ENCODE assay signal across 16 mouse cellular contexts in the genomic region with DNA sequence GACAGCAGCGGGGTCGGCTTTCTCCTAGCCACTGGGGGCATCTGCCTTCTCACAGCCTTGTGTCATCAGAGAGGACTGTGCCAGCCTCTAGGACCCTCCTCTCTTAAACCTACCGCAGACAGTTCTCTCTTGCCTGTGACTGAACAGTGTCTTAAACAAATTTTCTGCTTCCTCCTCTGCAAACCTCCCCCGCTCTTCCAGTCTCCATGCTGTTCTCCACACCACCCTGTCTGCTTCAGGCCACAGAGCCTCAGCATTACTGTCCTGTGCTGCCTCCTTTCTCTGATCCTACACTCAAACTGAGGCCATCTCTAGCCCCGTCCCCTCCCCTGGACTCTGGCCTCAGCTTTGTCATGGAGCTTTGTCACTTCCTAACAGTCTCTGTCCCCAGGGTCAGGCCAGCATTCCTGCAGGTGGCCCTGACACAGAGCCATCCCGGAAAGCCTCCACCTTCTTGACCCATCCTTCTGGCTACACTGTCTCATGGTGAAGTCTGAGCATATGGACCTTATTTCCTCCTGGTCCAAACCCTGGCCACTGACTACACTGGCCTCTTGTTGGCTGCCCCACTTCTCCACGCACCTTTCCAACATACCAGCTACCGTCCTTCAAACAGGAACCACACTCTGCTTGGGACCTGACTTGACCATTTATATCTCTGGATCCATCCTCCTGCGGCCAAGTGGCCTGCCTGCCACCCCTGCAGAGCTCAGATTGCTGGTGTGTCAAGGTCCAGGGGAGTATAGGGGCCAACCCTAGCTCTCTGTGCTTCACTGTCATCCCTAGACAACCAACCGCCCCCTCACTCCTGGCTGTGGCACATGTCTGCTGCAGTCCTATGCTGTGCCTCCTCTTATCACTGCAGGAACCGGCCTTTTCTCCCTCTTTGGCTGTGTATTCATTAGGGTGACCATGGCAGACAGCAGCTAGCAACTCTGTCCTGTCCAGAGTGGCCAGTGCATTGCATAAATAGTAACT. TPM values are rescaled to one million over a fixed set of nuclear protein-coding genes. Genes with fewer than 3 reads are reported as not detected.
DNase-seq lines count a peak whose midpoint lies in the region; ATAC-seq and TF ChIP-seq lines count a peak whose summit lies in the region.
"Had no signal": no experiment of that assay in that cellular context is flagged by ENCODE, and none has a peak within 500 bp of the region (broad histone marks: within the 10 kb centered on the region; RNA-seq: fewer than 3 reads in every experiment).

No protein-coding gene starts in this region.

- no peak overlapping the region for H3K4me2 ChIP-seq in kidney, embryonic 15.5 days
- no peak overlapping the region for H3K4me2 ChIP-seq in hindbrain, embryonic 13.5 days
- H3K4me2 ChIP-seq: lung, embryonic 15.5 days; midbrain, embryonic 12.5 days; neural tube, embryonic 12.5 days had no signal

- H3K36me3 ChIP-seq in kidney, embryonic 15.5 days: peaks cover 4% of the 10 kb centered on the region; the same call in 1 of the 2 replicates
- peaks cover 28% of the 10 kb centered on the region for H3K36me3 ChIP-seq in hindbrain, embryonic 13.5 days
- H3K36me3 ChIP-seq: lung, embryonic 15.5 days had no signal

- no peaks in the 10 kb centered on the region for H3K4me1 ChIP-seq in kidney, embryonic 15.5 days
- peaks cover 23% of the 10 kb centered on the region for H3K4me1 ChIP-seq in cortical plate, adult 2 months (ENCODE audit: control insufficient read depth, insufficient read depth, low read length)
- peaks cover 26% of the 10 kb centered on the region for H3K4me1 ChIP-seq in hindbrain, embryonic 13.5 days (replicated peaks)
- H3K4me1 ChIP-seq: lung, embryonic 15.5 days; neural tube, embryonic 12.5 days had no signal

- no peak overlapping the region for H3K9ac ChIP-seq in kidney, embryonic 15.5 days
- H3K9ac ChIP-seq in hindbrain, embryonic 13.5 days: peak overlapping the region; percentile 16; the same call in 1 of the 2 replicates
- H3K9ac ChIP-seq: lung, embryonic 15.5 days; midbrain, embryonic 12.5 days; neural tube, embryonic 12.5 days had no signal

- no peaks in the 10 kb centered on the region for H3K27me3 ChIP-seq in kidney, embryonic 15.5 days
- no peaks in the 10 kb centered on the region for H3K27me3 ChIP-seq in hindbrain, embryonic 13.5 days
- H3K27me3 ChIP-seq: lung, embryonic 15.5 days; midbrain, embryonic 12.5 days; neural tube, embryonic 12.5 days had no signal

- peak overlapping the region; percentile 88 for H3K27ac ChIP-seq in gastrocnemius, adult 2 months
- H3K27ac ChIP-seq in kidney, embryonic 15.5 days: no peak overlapping the region
- H3K27ac ChIP-seq in cortical plate, adult 2 months (ENCODE audit: insufficient read depth, low read length): peak overlapping the region; percentile 37
- no peak overlapping the region for H3K27ac ChIP-seq in hindbrain, embryonic 13.5 days
- H3K27ac ChIP-seq: lung, embryonic 15.5 days; midbrain, embryonic 12.5 days; neural tube, embryonic 12.5 days had no signal

- no peaks in the 10 kb centered on the region for H3K9me3 ChIP-seq in kidney, embryonic 15.5 days (replicated peaks)
- H3K9me3 ChIP-seq in hindbrain, embryonic 13.5 days: no peaks in the 10 kb centered on the region
- H3K9me3 ChIP-seq: lung, embryonic 15.5 days; midbrain, embryonic 12.5 days; neural tube, embryonic 12.5 days had no signal

- no peak overlapping the region for H3K4me3 ChIP-seq in gastrocnemius, adult 2 months
- H3K4me3 ChIP-seq in kidney, embryonic 15.5 days (replicated peaks): no peak overlapping the region
- H3K4me3 ChIP-seq in cortical plate, adult 2 months (ENCODE audit: insufficient read depth, low read length): no peak overlapping the region
- no peak overlapping the region for H3K4me3 ChIP-seq in hindbrain, embryonic 13.5 days
- H3K4me3 ChIP-seq: lung, embryonic 15.5 days; midbrain, embryonic 12.5 days; neural tube, embryonic 12.5 days had no signal

- 68% methylated on average over 11 of the region's 11 CpGs for WGBS in kidney, embryonic 15.5 days
- 86% methylated on average over 11 of the region's 11 CpGs for WGBS in hindbrain, embryonic 13.5 days

- TF ChIP-seq CTCF in gastrocnemius, adult 2 months (IDR thresholded peaks at IDR 0.05): no peak
- no peak for TF ChIP-seq CTCF in cortical plate, adult 2 months (IDR thresholded peaks at IDR 0.05; ENCODE audit: extremely low read depth, insufficient read depth, low read length)

- 0 out of 2 replicates have a peak, but pooled peaks have one; percentile 35 for ATAC-seq in kidney, embryonic 15.5 days (replicated peaks; ENCODE audit: low FRiP score)
- no peak for ATAC-seq in hindbrain, embryonic 13.5 days (ENCODE audit: low FRiP score)
- ATAC-seq: CD4-positive, CD25-positive, alpha-beta regulatory T cell, adult 4 months had no signal

- DNase-seq in gastrocnemius, adult 2 months: peak; percentile 55
- DNase-seq in gastrocnemius, postnatal 25 days: no peak
- no peak for DNase-seq in kidney, postnatal 10 days
- no peak for DNase-seq in urinary bladder, postnatal 10 days (ENCODE audit: low spot score)
- DNase-seq: gastrocnemius, postnatal 36 days; kidney, adult 2 months; right cerebral cortex, adult 18-20 months; thymus, postnatal 14 days had no signal

- intact Hi-C loops in gastrocnemius, adult 2 months (cut with DNase I): no loop called here

- no peak for TF ChIP-seq POLR2A in cortical plate, adult 2 months (IDR thresholded peaks at IDR 0.05; ENCODE audit: extremely low read depth, insufficient read depth, low read length)

RNA-seq across cellular contexts. Expression of a gene that starts 29.2 kb away (rescaled TPM):
- total RNA-seq in gastrocnemius, adult 2 months (2021): 1 to 10 TPM; 3.4 to 7.3 TPM
- total RNA-seq in gastrocnemius, postnatal 25 days (2021): 10 to 100 TPM in 1 of 2 experiments, 1 to 10 TPM in 1; 9.9 to 11.0 TPM
- 6.2 and 7.8 TPM in 2 replicates for polyA plus RNA-seq in kidney, embryonic 15.5 days (2015; fragmentation: Nextera tagmentation; extraction: Ambion mirVana)
- polyA plus RNA-seq in cortical plate, adult 2 months (2012; rRNA removed): 24.0 and 25.9 TPM in 2 replicates
- 9.0 and 9.3 TPM in 2 replicates for polyA plus RNA-seq in hindbrain, embryonic 13.5 days (2015; fragmentation: Nextera tagmentation; extraction: Ambion mirVana)

RNA-seq across cellular contexts. Expression of a gene that starts 46.6 kb away (rescaled TPM):
- total RNA-seq in gastrocnemius, adult 2 months (2021): not detected
- total RNA-seq in gastrocnemius, postnatal 25 days (2021): not detected
- not detected in 2 replicates for polyA plus RNA-seq in kidney, embryonic 15.5 days (2015; fragmentation: Nextera tagmentation; extraction: Ambion mirVana)
- 1.1 and 1.2 TPM in 2 replicates for polyA plus RNA-seq in cortical plate, adult 2 months (2012; rRNA removed)
- polyA plus RNA-seq in hindbrain, embryonic 13.5 days (2015; fragmentation: Nextera tagmentation; extraction: Ambion mirVana): 0.38 and 0.79 TPM in 2 replicates
- total RNA-seq: gastrocnemius, postnatal 36 days; layer of hippocampus, adult 8-10 months had no signal
- polyA plus RNA-seq: CD4-positive, CD25-positive, alpha-beta regulatory T cell, adult 4 months; kidney, adult 2 months; lung, embryonic 15.5 days had no signal

RNA-seq across cellular contexts. Expression of a gene that starts 52.2 kb away (rescaled TPM):
- 10 to 100 TPM; 18.1 to 19.3 TPM for total RNA-seq in gastrocnemius, adult 2 months (2021)
- total RNA-seq in gastrocnemius, postnatal 25 days (2021): 10 to 100 TPM; 16.5 to 16.8 TPM
- polyA plus RNA-seq in kidney, embryonic 15.5 days (2015; fragmentation: Nextera tagmentation; extraction: Ambion mirVana): 22.3 and 28.7 TPM in 2 replicates
- polyA plus RNA-seq in cortical plate, adult 2 months (2012; rRNA removed): 32.9 and 35.2 TPM in 2 replicates
- polyA plus RNA-seq in hindbrain, embryonic 13.5 days (2015; fragmentation: Nextera tagmentation; extraction: Ambion mirVana): 17.2 and 18.4 TPM in 2 replicates

Comparison
In these comparisons a context has a peak if more than half of its experiments do, and no peak if none do; other contexts are left out.
1. H3K27ac ChIP-seq: peak in gastrocnemius, adult 2 months (single experiment) and cortical plate, adult 2 months (single experiment); none in kidney, embryonic 15.5 days (single experiment) and hindbrain, embryonic 13.5 days (single experiment).